Mouse (Mus musculus) adrenal gland, adult 18-20 months (tissue): ENCODE results near the gene Acbd6. TPM values are rescaled to one million over a fixed set of nuclear protein-coding genes. Genes with fewer than 3 reads are reported as not detected.

ENCODE experiments used
- DNase-seq, 2 experiments: peaks; one replicate each; pipeline ENCODE4 v3.0.0; 2021 to 2022; ENCODE audit warnings: low spot score in 2 of 2
- total RNA-seq, 2 experiments: library from RNA; stranded (reverse); gene quantifications; 1 replicate in 1 of 2; 2 replicates in 1 of 2; pipeline ENCODE4 v1.2.3; 2021

Gene Acbd6
- total RNA-seq, 2 experiments from 2014 or later, result 69.0 to 69.7 TPM

GRCm38 (mm10) chr1:155646345-155647307 is 88.7 kb downstream of the Acbd6 start:
- DNase-seq, result no peak

- DNase-seq, result no peak
Observed at GRCm38 (mm10) chr1:155650121-155650846, 92.4 kb downstream of the Acbd6 start.

GRCm38 (mm10) chr1:155654961-155655360 is 97.0 kb downstream of the Acbd6 start:
- no peak for DNase-seq

- DNase-seq, result no peak
Observed at GRCm38 (mm10) chr1:155656321-155656720, 98.4 kb downstream of the Acbd6 start.

GRCm38 (mm10) chr1:155663994-155664393 is 106.1 kb downstream of the Acbd6 start:
- DNase-seq, result no peak

- no peak for DNase-seq
Observed at GRCm38 (mm10) chr1:155675570-155675969, 117.7 kb downstream of the Acbd6 start.

- no peak for DNase-seq
Observed at GRCm38 (mm10) chr1:155681116-155681799, 123.3 kb downstream of the Acbd6 start.

- no peak for DNase-seq
Observed at GRCm38 (mm10) chr1:155686816-155687215, 128.9 kb downstream of the Acbd6 start.

- DNase-seq, result no peak
Observed at GRCm38 (mm10) chr1:155689141-155689540, 131.2 kb downstream of the Acbd6 start.

GRCm38 (mm10) chr1:155689558-155689957 is 131.6 kb downstream of the Acbd6 start:
- no peak for DNase-seq

- DNase-seq, result no peak
Observed at GRCm38 (mm10) chr1:155692230-155692629, 134.3 kb downstream of the Acbd6 start.

GRCm38 (mm10) chr1:155693026-155693425 is 135.1 kb downstream of the Acbd6 start:
- DNase-seq, result no peak

- no peak for DNase-seq
Observed at GRCm38 (mm10) chr1:155693443-155693842, 135.5 kb downstream of the Acbd6 start.

GRCm38 (mm10) chr1:155698373-155699159 is 140.6 kb downstream of the Acbd6 start:
- no peak for DNase-seq

- DNase-seq, result no peak
Observed at GRCm38 (mm10) chr1:155700886-155701285, 143.0 kb downstream of the Acbd6 start.

- no peak for DNase-seq
Observed at GRCm38 (mm10) chr1:155703191-155703680, 145.3 kb downstream of the Acbd6 start.

- no peak for DNase-seq
Observed at GRCm38 (mm10) chr1:155704182-155704581, 146.3 kb downstream of the Acbd6 start.

- DNase-seq, result no peak
Observed at GRCm38 (mm10) chr1:155713306-155713705, 155.4 kb downstream of the Acbd6 start.

- no peak for DNase-seq
Observed at GRCm38 (mm10) chr1:155715366-155715765, 157.4 kb downstream of the Acbd6 start.

GRCm38 (mm10) chr1:155717301-155717700 is 159.4 kb downstream of the Acbd6 start:
- no peak for DNase-seq
